Comparison of ENCODE assay signal across 30 mouse cellular contexts in the genomic region with DNA sequence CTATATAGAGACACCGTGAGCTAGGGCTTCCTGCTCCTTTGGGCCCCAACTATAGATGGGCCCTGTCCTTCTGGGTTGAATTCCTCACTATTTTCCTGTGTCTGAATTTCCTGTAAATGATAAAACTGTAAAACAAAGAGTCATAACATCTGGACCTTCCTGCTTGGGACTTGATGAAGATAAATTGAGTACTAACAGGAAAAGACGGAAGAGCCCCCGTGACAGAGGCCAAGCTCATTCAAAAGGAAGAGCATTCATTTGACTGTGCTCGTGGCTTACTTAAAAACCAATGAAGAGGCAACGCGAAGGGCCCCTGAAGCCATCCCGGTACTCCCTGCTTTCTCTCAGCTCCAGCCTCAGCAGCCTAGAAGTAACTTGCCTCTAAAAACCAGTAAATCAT.
A peak's percentile ranks its signal among the peaks of the same experiment; 100 is the strongest.
DNase-seq lines count a peak whose midpoint lies in the region; ATAC-seq and TF ChIP-seq lines count a peak whose summit lies in the region.
"Had no signal": no experiment of that assay in that cellular context is flagged by ENCODE, and none has a peak within 500 bp of the region (broad histone marks: within the 10 kb centered on the region; RNA-seq: fewer than 3 reads in every experiment).

No protein-coding gene starts in this region.

- intact Hi-C loops in heart, postnatal 36 days (cut with DNase I), result loop anchor here (5.0 kb wide), 1 partner anchor 161 kb away; the partner anchor contains the start of gene Cited2

- no peak for ATAC-seq in heart, embryonic 13.5 days (ENCODE audit: extremely low read depth, insufficient number of reproducible peaks, low FRiP score, low TSS enrichment)
- ATAC-seq in kidney, embryonic 14.5 days (ENCODE audit: low FRiP score, low TSS enrichment), result no peak
- ATAC-seq in lung, embryonic 14.5 days (ENCODE audit: insufficient read depth), result no peak
- ATAC-seq: activated CD4-positive, CD25-positive, alpha-beta regulatory T cell, adult 4 months; inflammation-experienced regulatory T-cells, adult 6 months; midbrain, embryonic 16.5 days had no signal

- H3K4me1 ChIP-seq in heart, embryonic 13.5 days, result peaks cover 54% of the 10 kb centered on the region
- H3K4me1 ChIP-seq in kidney, embryonic 14.5 days (ENCODE audit: control insufficient read depth, insufficient read depth, low read length), result peaks cover 25% of the 10 kb centered on the region
- peaks cover 39% of the 10 kb centered on the region for H3K4me1 ChIP-seq in lung, embryonic 14.5 days (ENCODE audit: insufficient read depth)
- H3K4me1 ChIP-seq: hindbrain, embryonic 15.5 days had no signal

- H3K4me3 ChIP-seq in heart, embryonic 13.5 days, result no peak overlapping the region
- no peak overlapping the region for H3K4me3 ChIP-seq in kidney, embryonic 14.5 days (ENCODE audit: low read length)
- no peak overlapping the region for H3K4me3 ChIP-seq in lung, embryonic 14.5 days (ENCODE audit: low read depth, low read length)
- H3K4me3 ChIP-seq: embryonic facial prominence, embryonic 12.5 days; hindbrain, embryonic 10.5 days; hindbrain, embryonic 15.5 days; limb, embryonic 13.5 days; liver, embryonic 15.5 days; lung, embryonic 15.5 days; stomach, embryonic 15.5 days had no signal

- no peak overlapping the region for H3K9ac ChIP-seq in heart, embryonic 13.5 days
- no peak overlapping the region for H3K9ac ChIP-seq in kidney, embryonic 14.5 days (ENCODE audit: low read depth, low read length)
- H3K9ac ChIP-seq in lung, embryonic 14.5 days, result no peak overlapping the region
- H3K9ac ChIP-seq: embryonic facial prominence, embryonic 12.5 days; hindbrain, embryonic 15.5 days; limb, embryonic 13.5 days; liver, embryonic 15.5 days; lung, embryonic 15.5 days; stomach, embryonic 15.5 days had no signal

- H3K9me3 ChIP-seq in heart, embryonic 13.5 days, result no peaks in the 10 kb centered on the region
- H3K9me3 ChIP-seq in kidney, embryonic 14.5 days (ENCODE audit: control insufficient read depth, low read length), result no peaks in the 10 kb centered on the region
- H3K9me3 ChIP-seq in lung, embryonic 14.5 days (ENCODE audit: low read depth, low read length), result no peaks in the 10 kb centered on the region
- H3K9me3 ChIP-seq: embryonic facial prominence, embryonic 12.5 days; hindbrain, embryonic 10.5 days; hindbrain, embryonic 15.5 days; limb, embryonic 13.5 days; liver, embryonic 15.5 days; lung, embryonic 15.5 days; stomach, embryonic 15.5 days had no signal

- no peak for TF ChIP-seq CTCF in lung, embryonic 14.5 days (IDR thresholded peaks at IDR 0.05; ENCODE audit: low read depth)

- H3K36me3 ChIP-seq in heart, embryonic 13.5 days, result no peaks in the 10 kb centered on the region
- H3K36me3 ChIP-seq in kidney, embryonic 14.5 days (ENCODE audit: control insufficient read depth, insufficient read depth, low read length), result no peaks in the 10 kb centered on the region
- H3K36me3 ChIP-seq in lung, embryonic 14.5 days (ENCODE audit: insufficient read depth), result no peaks in the 10 kb centered on the region
- H3K36me3 ChIP-seq: embryonic facial prominence, embryonic 12.5 days; hindbrain, embryonic 10.5 days; hindbrain, embryonic 15.5 days; limb, embryonic 13.5 days; liver, embryonic 15.5 days; lung, embryonic 15.5 days; stomach, embryonic 15.5 days had no signal

- no peak overlapping the region for H3K4me2 ChIP-seq in heart, embryonic 13.5 days
- H3K4me2 ChIP-seq in kidney, embryonic 14.5 days (replicated peaks; ENCODE audit: low read depth, low read length), result no peak overlapping the region
- H3K4me2 ChIP-seq in lung, embryonic 14.5 days, result no peak overlapping the region
- H3K4me2 ChIP-seq: embryonic facial prominence, embryonic 12.5 days; hindbrain, embryonic 15.5 days; limb, embryonic 13.5 days; lung, embryonic 15.5 days; stomach, embryonic 15.5 days had no signal

- 45% methylated on average over 7 of the region's 7 CpGs for WGBS in heart, embryonic 13.5 days
- 49% methylated on average over 7 of the region's 7 CpGs for WGBS in kidney, embryonic 14.5 days
- WGBS in lung, embryonic 14.5 days, result 32% methylated on average over 7 of the region's 7 CpGs

- H3K27me3 ChIP-seq in heart, embryonic 13.5 days (replicated peaks), result no peaks in the 10 kb centered on the region
- H3K27me3 ChIP-seq in kidney, embryonic 14.5 days (ENCODE audit: control insufficient read depth, insufficient read depth, low read length), result no peaks in the 10 kb centered on the region
- no peaks in the 10 kb centered on the region for H3K27me3 ChIP-seq in lung, embryonic 14.5 days (ENCODE audit: insufficient read depth, low read length)
- H3K27me3 ChIP-seq: CH12.LX; embryonic facial prominence, embryonic 12.5 days; hindbrain, embryonic 15.5 days; limb, embryonic 13.5 days; liver, embryonic 15.5 days; lung, embryonic 15.5 days; stomach, embryonic 15.5 days had no signal

- DNase-seq in embryo, embryonic 10.5 days (ENCODE audit: low spot score), result peak; percentile 15
- DNase-seq in embryo, embryonic 11 days, result no peak
- no peak for DNase-seq in heart, postnatal 36 days
- DNase-seq in kidney, postnatal 14 days, result no peak
- DNase-seq in lung, embryonic 14.5 days, result peak; percentile 59
- DNase-seq in lung, postnatal 36 days, result no peak
- DNase-seq: adrenal gland, adult 2 months; adrenal gland, postnatal 36 days; cerebellum, adult 18-20 months; cerebellum, postnatal 10 days; gastrocnemius, postnatal 25 days; heart, adult 18-20 months; kidney, adult 2 months; kidney, postnatal 36 days; right cerebral cortex, postnatal 25 days; thymus, adult 18-20 months; thymus, postnatal 25 days had no signal

- H3K27ac ChIP-seq in heart, embryonic 13.5 days (replicated peaks), result peak overlapping the region; percentile 12; the same call in 1 of the 2 replicates
- H3K27ac ChIP-seq in kidney, embryonic 14.5 days (ENCODE audit: low read depth, low read length), result peak overlapping the region; percentile 11; the same call in 1 of the 2 replicates
- H3K27ac ChIP-seq in lung, embryonic 14.5 days (ENCODE audit: low read depth), result no peak overlapping the region
- H3K27ac ChIP-seq: embryonic facial prominence, embryonic 12.5 days; hindbrain, embryonic 15.5 days; limb, embryonic 13.5 days; liver, embryonic 15.5 days; stomach, embryonic 15.5 days had no signal

Comparison
In these comparisons a context has a peak if more than half of its experiments do, and no peak if none do; other contexts are left out.
1. DNase-seq: peak in embryo, embryonic 10.5 days (single experiment) and lung, embryonic 14.5 days (single experiment); none in embryo, embryonic 11 days (single experiment), heart, postnatal 36 days (0 of 2), kidney, postnatal 14 days (single experiment) and lung, postnatal 36 days (single experiment).